Mouse (Mus musculus): ENCODE measurements around the gene S100a5.

Gene S100a5

GRCm38 (mm10) chr3:90626266-90627021, 18.1 kb downstream of the S100a5 start:
- no peak for DNase-seq (ENCODE audit: low spot score)

DNA sequence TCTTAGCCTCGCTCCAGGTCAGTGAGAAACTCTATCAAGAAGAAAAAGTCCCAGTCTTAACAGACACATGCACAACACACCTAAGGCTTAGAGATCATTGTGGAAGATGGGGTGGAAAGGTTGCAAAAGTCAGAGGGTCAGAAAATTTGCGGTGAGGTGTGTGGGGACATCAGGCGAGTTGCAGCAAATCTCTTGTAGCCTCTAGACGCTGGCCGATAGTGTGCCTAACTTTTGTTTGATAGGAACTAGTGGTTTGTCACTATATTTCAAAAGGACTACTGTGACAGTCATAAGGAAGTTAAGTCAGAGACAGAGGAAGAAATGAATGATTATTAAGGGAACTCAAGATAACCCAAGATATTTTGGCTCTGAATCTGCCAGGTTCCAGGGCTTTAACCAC, 19.0 kb downstream of the S100a5 start:
- DNase-seq (ENCODE audit: low spot score) = no peak

DNA sequence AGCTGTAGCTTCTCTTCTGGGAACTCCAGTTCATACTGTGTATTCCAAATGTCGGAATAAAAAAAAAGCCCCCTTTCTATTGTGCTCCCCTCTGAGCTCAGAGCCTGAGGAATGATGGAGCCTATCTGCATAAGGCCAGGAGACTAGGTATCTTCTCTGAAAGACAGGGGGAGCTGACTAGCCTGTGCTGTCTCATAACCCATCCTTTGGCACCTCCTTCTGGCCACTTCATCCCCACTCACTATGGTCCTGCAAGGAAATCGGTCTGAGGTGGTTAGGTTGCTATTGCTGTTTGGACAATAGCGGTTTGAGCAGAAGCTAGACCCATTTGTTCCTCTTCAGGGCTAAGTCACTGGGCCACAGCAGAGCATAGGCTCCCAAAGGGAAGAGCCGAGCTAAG, 19.5 kb downstream of the S100a5 start:
- no peak for DNase-seq (ENCODE audit: low spot score)

- DNase-seq (ENCODE audit: low spot score) = no peak
Measured at GRCm38 (mm10) chr3:90629298-90629697, 21.0 kb downstream of the S100a5 start.

DNA sequence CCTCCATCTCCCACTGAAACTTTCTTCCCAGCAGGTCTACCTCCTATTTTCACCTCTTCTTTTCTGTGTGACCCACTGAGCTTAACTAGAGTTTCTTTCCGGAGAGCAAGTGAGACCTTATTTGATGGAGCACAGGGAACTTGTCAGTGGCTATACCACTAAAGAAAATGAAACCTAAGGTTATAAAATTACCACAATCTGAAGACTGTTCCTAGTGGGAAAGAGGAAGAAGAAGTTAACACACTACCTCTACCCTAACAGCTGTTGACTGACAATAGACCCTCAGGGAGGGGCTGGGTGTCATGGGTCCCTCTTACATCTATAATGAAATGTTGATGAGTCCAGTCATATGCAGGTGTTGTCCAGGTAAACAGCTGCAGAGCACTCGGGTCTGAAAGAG, 23.7 kb downstream of the S100a5 start:
- DNase-seq (ENCODE audit: low spot score) = no peak

DNA sequence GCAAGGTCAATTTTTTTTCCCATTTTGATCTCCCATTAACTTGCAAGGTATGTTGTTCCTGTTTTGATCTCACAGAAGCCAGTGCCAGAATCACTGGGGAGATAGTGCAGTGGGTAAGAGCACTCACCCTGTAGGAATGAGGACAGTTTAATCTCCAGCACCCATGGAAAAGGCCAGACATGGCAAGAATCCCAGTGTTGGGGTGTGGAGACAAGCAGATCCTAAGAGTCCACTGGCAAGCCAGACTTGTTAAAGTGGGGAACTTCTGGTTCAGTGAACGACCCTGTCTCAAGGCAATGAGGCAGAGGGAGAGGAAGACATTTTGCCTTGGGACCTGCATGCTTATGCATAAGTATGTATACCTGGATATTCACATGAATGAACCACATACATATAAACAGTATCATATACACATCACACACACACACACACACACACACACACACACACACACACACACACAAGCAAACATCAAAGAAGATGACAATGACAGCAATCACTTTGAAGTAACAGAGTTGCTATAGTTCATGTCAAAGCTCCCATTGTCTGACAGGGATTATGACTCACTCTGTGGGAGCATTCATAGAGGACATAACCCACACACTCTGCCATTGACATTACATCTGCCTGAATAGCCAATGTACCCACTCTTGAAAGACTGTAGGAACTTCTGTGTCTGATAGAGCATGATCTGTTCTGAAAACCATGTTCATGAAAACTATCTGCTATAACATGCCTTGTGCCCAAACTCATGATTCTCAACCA, 30.4 kb downstream of the S100a5 start:
- DNase-seq (ENCODE audit: low spot score) = no peak

DNA sequence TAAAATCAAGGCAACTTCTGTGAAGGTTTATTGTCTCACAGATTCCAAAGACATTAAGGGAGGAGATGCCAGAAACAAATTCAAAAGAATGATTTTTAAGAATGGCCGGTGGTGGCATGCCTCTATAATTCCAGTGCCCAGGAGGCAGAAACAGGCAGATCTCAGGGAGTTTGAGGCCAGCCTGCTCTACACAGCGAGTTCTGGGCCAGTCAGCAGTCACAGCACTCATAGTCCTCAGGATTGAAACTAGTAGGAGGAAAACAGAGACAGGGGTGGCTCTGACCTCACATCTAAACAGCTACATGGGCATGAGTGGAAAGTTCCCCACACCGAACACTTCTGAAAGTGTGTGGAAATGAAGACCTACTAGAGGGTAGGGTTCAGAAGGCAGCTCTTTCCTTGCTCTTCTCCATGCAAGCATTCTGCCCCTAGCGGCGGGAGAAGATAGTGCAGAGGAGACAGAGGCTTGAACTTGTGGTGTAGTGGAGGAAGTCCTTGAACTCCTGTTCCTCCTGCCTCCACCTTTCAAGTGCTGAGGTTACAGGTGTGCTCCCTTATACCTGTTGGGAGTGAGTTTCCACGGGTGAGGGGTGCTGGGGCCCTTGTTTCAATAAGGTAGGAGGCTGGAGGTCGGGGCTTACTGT, 31.3 kb downstream of the S100a5 start:
- DNase-seq (ENCODE audit: low spot score) = no peak

DNA sequence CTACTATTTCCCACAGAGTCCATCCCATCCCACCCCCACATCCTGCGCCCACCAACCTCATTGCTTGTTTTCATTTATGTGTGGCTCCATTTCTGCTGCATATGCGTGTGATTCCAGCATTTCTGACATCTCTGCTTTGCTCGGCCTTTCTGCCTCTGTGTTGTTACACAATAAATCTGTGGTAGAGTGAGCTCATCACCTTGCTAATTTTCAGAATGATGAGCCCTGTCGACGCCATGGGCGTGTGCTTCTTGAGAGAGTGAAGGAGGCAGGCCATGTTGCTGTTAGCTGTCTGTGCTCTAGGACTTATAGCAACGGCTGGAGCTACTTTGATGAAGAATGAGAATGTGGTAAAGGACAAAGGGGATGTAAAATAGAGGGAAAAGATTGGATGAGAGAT, 32.7 kb downstream of the S100a5 start:
- no peak for DNase-seq (ENCODE audit: low spot score)

GRCm38 (mm10) chr3:90644220-90644619, 35.9 kb downstream of the S100a5 start:
- no peak for DNase-seq (ENCODE audit: low spot score)

DNA sequence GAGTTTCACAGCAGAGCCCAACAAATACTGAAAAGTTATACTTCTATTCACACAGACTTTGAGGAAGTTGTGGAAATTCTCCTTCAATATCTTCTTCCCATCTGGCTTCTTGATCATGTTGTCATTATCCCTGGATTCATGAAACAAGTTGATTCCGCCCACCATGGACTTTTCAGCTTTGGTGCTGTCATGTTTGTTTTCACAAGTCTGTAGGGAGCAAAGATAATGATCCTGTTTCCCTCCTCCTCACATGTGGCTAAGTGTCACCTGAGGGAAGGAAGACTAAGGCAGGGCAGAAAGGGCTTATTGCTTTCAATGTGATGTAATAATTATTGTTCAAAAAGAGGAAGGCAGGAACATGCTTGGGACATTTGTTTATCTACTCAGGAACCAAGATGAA, 39.0 kb downstream of the S100a5 start:
- DNase-seq (ENCODE audit: low spot score) = no peak

GRCm38 (mm10) chr3:90648981-90649380, 40.7 kb downstream of the S100a5 start:
- DNase-seq (ENCODE audit: low spot score) = no peak

GRCm38 (mm10) chr3:90649832-90650231, 41.5 kb downstream of the S100a5 start:
- no peak for DNase-seq (ENCODE audit: low spot score)

DNA sequence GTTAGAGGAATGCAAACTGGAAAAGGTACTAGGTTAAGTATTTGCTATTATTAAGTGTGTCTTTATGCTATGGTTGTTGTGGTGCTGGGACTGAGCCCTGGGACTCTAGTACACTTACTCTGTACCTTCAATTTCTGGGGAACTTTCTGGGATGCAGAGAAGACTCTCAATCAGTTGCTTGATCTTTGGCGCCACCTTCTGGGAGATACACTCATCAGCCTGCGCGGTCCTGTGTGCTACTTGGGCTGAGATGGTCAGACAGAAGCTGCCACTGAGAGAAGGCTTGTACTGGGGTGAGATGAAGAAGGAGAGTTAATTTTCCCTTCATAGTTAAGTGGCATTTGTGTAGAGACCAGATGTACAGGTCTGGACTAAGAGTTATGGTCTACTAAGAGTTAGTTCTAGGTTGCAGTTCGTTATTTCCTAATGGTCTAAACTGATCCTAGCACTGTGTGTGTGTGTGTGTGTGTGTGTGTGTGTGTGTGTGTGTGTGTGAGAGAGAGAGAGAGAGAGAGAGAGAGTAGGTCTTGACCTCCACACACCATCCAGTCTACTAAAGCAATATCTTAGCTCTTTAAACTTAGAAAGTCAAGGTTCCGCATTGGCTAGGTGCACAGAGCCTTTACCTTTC, 44.7 kb downstream of the S100a5 start:
- peak; percentile 76 for DNase-seq (ENCODE audit: low spot score)

DNA sequence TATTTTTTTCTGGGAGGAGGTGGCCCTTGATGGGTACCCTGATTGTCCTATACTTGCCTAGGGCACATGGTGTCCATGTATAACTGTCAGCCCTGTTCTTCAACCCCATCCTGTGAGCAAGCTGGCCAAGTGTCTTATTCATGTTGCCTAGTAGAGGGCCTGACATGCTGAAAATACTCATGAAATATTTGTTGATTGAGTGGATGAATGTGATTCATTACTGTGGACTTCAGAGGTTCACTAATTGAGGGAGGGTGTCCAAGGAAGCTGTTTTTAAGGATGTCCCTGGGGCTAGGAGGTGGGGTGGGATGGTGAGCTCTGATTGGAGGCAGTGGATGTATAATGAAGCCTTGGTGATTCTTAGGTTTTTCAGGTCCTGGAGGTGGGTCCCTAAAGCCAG, 45.4 kb downstream of the S100a5 start, which contains the start of gene S100a7a:
S100a7a (plus strand) TSS at position 301 of the 400 bp plus-strand sequence.
- no peak for DNase-seq (ENCODE audit: low spot score)

GRCm38 (mm10) chr3:90657405-90657804, 49.1 kb downstream of the S100a5 start:
- no peak for DNase-seq (ENCODE audit: low spot score)

DNA sequence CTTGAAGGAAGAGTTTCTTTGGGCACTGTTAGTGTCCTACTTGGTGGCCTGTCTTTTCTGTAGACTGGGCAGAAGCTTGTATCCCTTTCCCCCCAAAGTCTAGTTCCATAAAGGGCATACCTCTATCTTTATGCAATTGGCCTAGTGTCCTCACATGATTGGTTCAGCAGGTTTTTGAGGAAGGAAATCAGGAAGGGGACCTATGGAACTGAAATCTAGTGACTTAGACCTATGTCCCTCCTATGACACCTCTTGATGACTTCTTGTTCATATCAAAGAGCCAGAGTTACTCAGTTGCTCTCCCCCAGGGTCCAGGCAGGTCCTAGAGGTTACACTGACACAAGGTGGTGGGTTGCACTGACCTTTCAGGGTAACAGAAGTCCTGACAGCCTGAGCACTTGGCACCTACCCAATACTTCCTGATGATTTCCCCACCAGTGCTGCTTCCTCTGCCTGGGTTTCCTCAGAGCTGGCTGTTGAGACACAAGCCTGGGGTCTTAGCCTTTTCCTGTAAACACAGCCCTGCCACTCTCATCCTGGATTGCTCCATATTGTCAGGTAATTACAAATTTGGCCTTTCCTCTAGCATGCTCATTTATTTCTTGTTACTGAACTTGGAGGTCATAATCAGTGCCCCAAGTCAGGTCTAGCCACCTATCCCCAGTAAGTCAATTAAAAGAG, 51.2 kb downstream of the S100a5 start:
- DNase-seq (ENCODE audit: low spot score) = no peak

Data from layer of hippocampus, adult 9-10 months (tissue).